Mouse (Mus musculus) gastrocnemius, postnatal 25 days (tissue): ENCODE data around the gene Gatm. TPM values are rescaled to one million over a fixed set of nuclear protein-coding genes. Genes with fewer than 3 reads are reported as not detected.

Source experiments
- microRNA-seq, 2 experiments: library from miRNA; unstranded; fragments of <30 nt; microRNA quantifications; one replicate each; pipeline ENCODE4 v1.2.0; 2021; ENCODE audit warnings: borderline replicate concordance in 2 of 2
- total RNA-seq, 2 experiments: library from RNA; stranded (reverse); gene quantifications; 1 replicate in 1 of 2; 2 replicates in 1 of 2; pipeline ENCODE4 v1.2.3; 2021

Gene Gatm
- total RNA-seq, 2 experiments from 2014 or later, result 9.3 to 12.7 TPM

Small RNA genes within 50 kb of the gene (microRNA-seq; reads per million reads assigned to microRNA genes)
- gene Mir147, result 0 to 0.79 reads per million in 2 experiments

Other genes with a start within 250 kb of the Gatm start
- 1 to 10 TPM; 2.0 to 2.7 TPM for gene Shf, start 242.1 kb downstream of the Gatm start, total RNA-seq
- 1 to 10 TPM; 4.8 to 5.6 TPM for gene Slc28a2, start 184.8 kb downstream of the Gatm start, total RNA-seq
- gene Gm14085, start 126.4 kb downstream of the Gatm start, total RNA-seq, result under 1 TPM; 0.13 to 0.16 TPM
- gene AA467197, start 25.7 kb upstream of the Gatm start, total RNA-seq, result not detected
- 10 to 100 TPM; 12.0 to 13.3 TPM for gene Slc30a4, start 91.4 kb upstream of the Gatm start, total RNA-seq
- gene Bloc1s6, start 127.2 kb upstream of the Gatm start, total RNA-seq, result 10 to 100 TPM; 14.7 to 17.2 TPM
- 10 to 100 TPM; 15.3 to 26.4 TPM for gene Sqor, start 153.9 kb upstream of the Gatm start, total RNA-seq